Mouse (Mus musculus): ENCODE results near the gene Utp4. TPM values are rescaled to one million over a fixed set of nuclear protein-coding genes. Genes with fewer than 3 reads are reported as not detected.

Gene Utp4
- total and polyA plus RNA-seq, 2 experiments from 2014 or later, result 25.5 to 29.5 TPM

- H3K9me3 ChIP-seq (ENCODE audit: low read length), result no peaks in the 10 kb centered on the region
- H3K27ac ChIP-seq, result no peak overlapping the region
- no peak for TF ChIP-seq CTCF (IDR thresholded peaks at IDR 0.05; ENCODE audit: low read depth)
- no peaks in the 10 kb centered on the region for H3K27me3 ChIP-seq (ENCODE audit: insufficient read depth, low read length)
- ATAC-seq (no peak), DNase-seq (ENCODE audit: low spot score) (no peak)
- H3K36me3 ChIP-seq (ENCODE audit: insufficient read depth, low read length), result no peaks in the 10 kb centered on the region
- H3K4me1 ChIP-seq (ENCODE audit: insufficient read depth, low read length), result no peaks in the 10 kb centered on the region
- H3K4me3 ChIP-seq (ENCODE audit: low read length), result no peak overlapping the region
- H3K9ac ChIP-seq (replicated peaks; ENCODE audit: low read length), result no peak overlapping the region
- WGBS, result 53% methylated on average over 4 of the region's 4 CpGs
- H3K4me2 ChIP-seq (ENCODE audit: low read depth, low read length), result no peak overlapping the region
These were observed 58.3 kb downstream of the Utp4 start for GRCm38 (mm10) chr8:106951707-106952106.

GRCm38 (mm10) chr8:106953571-106953970 lies 60.1 kb downstream of the Utp4 start:
- ATAC-seq (no peak), DNase-seq (ENCODE audit: low spot score) (no peak)
- H3K4me1 ChIP-seq (ENCODE audit: insufficient read depth, low read length), result no peaks in the 10 kb centered on the region
- no peak overlapping the region for H3K9ac ChIP-seq (replicated peaks; ENCODE audit: low read length)
- H3K27ac ChIP-seq, result no peak overlapping the region
- H3K36me3 ChIP-seq (ENCODE audit: insufficient read depth, low read length), result no peaks in the 10 kb centered on the region
- H3K4me3 ChIP-seq (ENCODE audit: low read length), result no peak overlapping the region
- H3K9me3 ChIP-seq (ENCODE audit: low read length), result no peaks in the 10 kb centered on the region
- H3K27me3 ChIP-seq (ENCODE audit: insufficient read depth, low read length), result no peaks in the 10 kb centered on the region
- no peak for TF ChIP-seq CTCF (IDR thresholded peaks at IDR 0.05; ENCODE audit: low read depth)
- H3K4me2 ChIP-seq (ENCODE audit: low read depth, low read length), result no peak overlapping the region
- 77% methylated on average over 4 of the region's 4 CpGs for WGBS

- Histone ChIP-seq H3K27me3 (ENCODE audit: insufficient read depth, low read length) (no peaks in the 10 kb centered on the region), H3K27ac (no peak overlapping the region), H3K9ac (replicated peaks; ENCODE audit: low read length) (no peak overlapping the region), H3K4me1 (ENCODE audit: insufficient read depth, low read length) (no peaks in the 10 kb centered on the region), H3K36me3 (ENCODE audit: insufficient read depth, low read length) (no peaks in the 10 kb centered on the region), H3K4me2 (ENCODE audit: low read depth, low read length) (no peak overlapping the region), H3K4me3 (ENCODE audit: low read length) (no peak overlapping the region), H3K9me3 (ENCODE audit: low read length) (no peaks in the 10 kb centered on the region)
- DNase-seq (ENCODE audit: low spot score) (no peak), ATAC-seq (no peak)
- no peak for TF ChIP-seq CTCF (IDR thresholded peaks at IDR 0.05; ENCODE audit: low read depth)
- 94% methylated on average over 3 of the region's 3 CpGs for WGBS
These were observed 63.6 kb downstream of the Utp4 start for GRCm38 (mm10) chr8:106957086-106957485.

GRCm38 (mm10) chr8:106958212-106958611 lies 64.8 kb downstream of the Utp4 start:
- Histone ChIP-seq H3K4me1 (ENCODE audit: insufficient read depth, low read length) (no peaks in the 10 kb centered on the region), H3K9me3 (ENCODE audit: low read length) (no peaks in the 10 kb centered on the region), H3K27ac (no peak overlapping the region), H3K4me2 (ENCODE audit: low read depth, low read length) (no peak overlapping the region), H3K36me3 (ENCODE audit: insufficient read depth, low read length) (no peaks in the 10 kb centered on the region), H3K4me3 (ENCODE audit: low read length) (no peak overlapping the region), H3K9ac (replicated peaks; ENCODE audit: low read length) (no peak overlapping the region), H3K27me3 (ENCODE audit: insufficient read depth, low read length) (no peaks in the 10 kb centered on the region)
- TF ChIP-seq CTCF (IDR thresholded peaks at IDR 0.05; ENCODE audit: low read depth), result no peak
- ATAC-seq (no peak), DNase-seq (ENCODE audit: low spot score) (no peak)
- WGBS, result 90% methylated on average over 3 of the region's 3 CpGs

- Histone ChIP-seq H3K27ac (no peak overlapping the region), H3K36me3 (ENCODE audit: insufficient read depth, low read length) (no peaks in the 10 kb centered on the region), H3K9ac (replicated peaks; ENCODE audit: low read length) (no peak overlapping the region), H3K27me3 (ENCODE audit: insufficient read depth, low read length) (no peaks in the 10 kb centered on the region), H3K9me3 (ENCODE audit: low read length) (no peaks in the 10 kb centered on the region), H3K4me3 (ENCODE audit: low read length) (no peak overlapping the region), H3K4me1 (ENCODE audit: insufficient read depth, low read length) (no peaks in the 10 kb centered on the region), H3K4me2 (ENCODE audit: low read depth, low read length) (no peak overlapping the region)
- no peak for TF ChIP-seq CTCF (IDR thresholded peaks at IDR 0.05; ENCODE audit: low read depth)
- 91% methylated on average over 2 of the region's 2 CpGs for WGBS
- no peak for ATAC-seq
- no peak for DNase-seq (ENCODE audit: low spot score)
These were observed 66.2 kb downstream of the Utp4 start for GRCm38 (mm10) chr8:106959626-106960025.

- ATAC-seq (no peak), DNase-seq (ENCODE audit: low spot score) (no peak)
- Histone ChIP-seq H3K4me2 (ENCODE audit: low read depth, low read length) (no peak overlapping the region), H3K4me1 (ENCODE audit: insufficient read depth, low read length) (no peaks in the 10 kb centered on the region), H3K9ac (replicated peaks; ENCODE audit: low read length) (no peak overlapping the region), H3K27me3 (ENCODE audit: insufficient read depth, low read length) (no peaks in the 10 kb centered on the region), H3K9me3 (ENCODE audit: low read length) (no peaks in the 10 kb centered on the region), H3K36me3 (ENCODE audit: insufficient read depth, low read length) (no peaks in the 10 kb centered on the region), H3K27ac (no peak overlapping the region), H3K4me3 (ENCODE audit: low read length) (no peak overlapping the region)
- whole genome bisulfite sequencing, result 66% methylated on average over 3 of the region's 3 CpGs
- no peak for TF ChIP-seq CTCF (IDR thresholded peaks at IDR 0.05; ENCODE audit: low read depth)
These were observed 68.9 kb downstream of the Utp4 start for GRCm38 (mm10) chr8:106962322-106962721.

- no peaks in the 10 kb centered on the region for H3K9me3 ChIP-seq (ENCODE audit: low read length)
- no peaks in the 10 kb centered on the region for H3K36me3 ChIP-seq (ENCODE audit: insufficient read depth, low read length)
- H3K9ac ChIP-seq (replicated peaks; ENCODE audit: low read length), result no peak overlapping the region
- DNase-seq (ENCODE audit: low spot score), result no peak
- no peaks in the 10 kb centered on the region for H3K4me1 ChIP-seq (ENCODE audit: insufficient read depth, low read length)
- H3K4me3 ChIP-seq (ENCODE audit: low read length), result no peak overlapping the region
- H3K27me3 ChIP-seq (ENCODE audit: insufficient read depth, low read length), result no peaks in the 10 kb centered on the region
- 16% methylated on average over 6 of the region's 6 CpGs for WGBS
- ATAC-seq, result no peak
- no peak overlapping the region for H3K27ac ChIP-seq
- TF ChIP-seq CTCF (IDR thresholded peaks at IDR 0.05; ENCODE audit: low read depth), result no peak
- no peak overlapping the region for H3K4me2 ChIP-seq (ENCODE audit: low read depth, low read length)
These were observed 69.9 kb downstream of the Utp4 start for GRCm38 (mm10) chr8:106963365-106963764.

All from hindbrain, postnatal 0 days (tissue).